Mouse (Mus musculus): ENCODE results near the gene Ncf2. TPM values are rescaled to one million over a fixed set of nuclear protein-coding genes. Genes with fewer than 3 reads are reported as not detected.

The Ncf2 gene
- polyA plus RNA-seq, 2 experiments, result 5.2 to 6.8 TPM

- DNase-seq (ENCODE audit: low spot score) (no peak), ATAC-seq (ENCODE audit: low FRiP score, low read depth) (no peak)
- Histone ChIP-seq H3K27me3 (ENCODE audit: control insufficient read depth, insufficient read depth, low read length) (no peaks in the 10 kb centered on the region), H3K9ac (ENCODE audit: low read depth, low read length, severe bottlenecking) (no peak overlapping the region), H3K36me3 (ENCODE audit: control insufficient read depth, insufficient read depth, low read length) (no peaks in the 10 kb centered on the region), H3K27ac (replicated peaks; ENCODE audit: low read depth, low read length) (no peak overlapping the region), H3K4me3 (replicated peaks; ENCODE audit: low read length) (no peak overlapping the region), H3K4me1 (ENCODE audit: control insufficient read depth, insufficient read depth, low read length) (no peaks in the 10 kb centered on the region), H3K4me2 (replicated peaks; ENCODE audit: low read depth, low read length, severe bottlenecking) (no peak overlapping the region), H3K9me3 (ENCODE audit: control insufficient read depth, low read length) (no peaks in the 10 kb centered on the region)
- 30% methylated on average over 8 of the region's 8 CpGs for WGBS
- no peak for TF ChIP-seq POLR2A (IDR thresholded peaks at IDR 0.05; ENCODE audit: borderline replicate concordance, extremely low read depth, insufficient read depth, insufficient read length)
Measured at GRCm38 (mm10) chr1:152809541-152810252, 9.7 kb downstream of the Ncf2 start.

GRCm38 (mm10) chr1:152810533-152811439 is 10.8 kb downstream of the Ncf2 start:
- H3K4me1 ChIP-seq (ENCODE audit: control insufficient read depth, insufficient read depth, low read length), result no peaks in the 10 kb centered on the region
- H3K9me3 ChIP-seq (ENCODE audit: control insufficient read depth, low read length), result no peaks in the 10 kb centered on the region
- H3K4me3 ChIP-seq (replicated peaks; ENCODE audit: low read length), result no peak overlapping the region
- no peaks in the 10 kb centered on the region for H3K27me3 ChIP-seq (ENCODE audit: control insufficient read depth, insufficient read depth, low read length)
- H3K4me2 ChIP-seq (replicated peaks; ENCODE audit: low read depth, low read length, severe bottlenecking), result no peak overlapping the region
- TF ChIP-seq POLR2A (IDR thresholded peaks at IDR 0.05; ENCODE audit: borderline replicate concordance, extremely low read depth, insufficient read depth, insufficient read length), result no peak
- H3K9ac ChIP-seq (ENCODE audit: low read depth, low read length, severe bottlenecking), result no peak overlapping the region
- no peak overlapping the region for H3K27ac ChIP-seq (replicated peaks; ENCODE audit: low read depth, low read length)
- 70% methylated on average over 13 of the region's 13 CpGs for WGBS
- DNase-seq (ENCODE audit: low spot score) (no peak), ATAC-seq (ENCODE audit: low FRiP score, low read depth) (no peak)
- H3K36me3 ChIP-seq (ENCODE audit: control insufficient read depth, insufficient read depth, low read length), result no peaks in the 10 kb centered on the region

- H3K27me3 ChIP-seq (ENCODE audit: control insufficient read depth, insufficient read depth, low read length), result no peaks in the 10 kb centered on the region
- DNase-seq (ENCODE audit: low spot score), result peak; percentile 23
- H3K4me2 ChIP-seq (replicated peaks; ENCODE audit: low read depth, low read length, severe bottlenecking), result no peak overlapping the region
- no peak for TF ChIP-seq POLR2A (IDR thresholded peaks at IDR 0.05; ENCODE audit: borderline replicate concordance, extremely low read depth, insufficient read depth, insufficient read length)
- peak; percentile 44; the same call in 1 of the 2 replicates for ATAC-seq (ENCODE audit: low FRiP score, low read depth)
- no peak overlapping the region for H3K27ac ChIP-seq (replicated peaks; ENCODE audit: low read depth, low read length)
- H3K9me3 ChIP-seq (ENCODE audit: control insufficient read depth, low read length), result no peaks in the 10 kb centered on the region
- H3K4me3 ChIP-seq (replicated peaks; ENCODE audit: low read length), result no peak overlapping the region
- no peak overlapping the region for H3K9ac ChIP-seq (ENCODE audit: low read depth, low read length, severe bottlenecking)
- H3K4me1 ChIP-seq (ENCODE audit: control insufficient read depth, insufficient read depth, low read length), result no peaks in the 10 kb centered on the region
- no peaks in the 10 kb centered on the region for H3K36me3 ChIP-seq (ENCODE audit: control insufficient read depth, insufficient read depth, low read length)
- WGBS, result 29% methylated on average over 6 of the region's 7 CpGs
Measured at GRCm38 (mm10) chr1:152815265-152815701, 15.3 kb downstream of the Ncf2 start.

DNA sequence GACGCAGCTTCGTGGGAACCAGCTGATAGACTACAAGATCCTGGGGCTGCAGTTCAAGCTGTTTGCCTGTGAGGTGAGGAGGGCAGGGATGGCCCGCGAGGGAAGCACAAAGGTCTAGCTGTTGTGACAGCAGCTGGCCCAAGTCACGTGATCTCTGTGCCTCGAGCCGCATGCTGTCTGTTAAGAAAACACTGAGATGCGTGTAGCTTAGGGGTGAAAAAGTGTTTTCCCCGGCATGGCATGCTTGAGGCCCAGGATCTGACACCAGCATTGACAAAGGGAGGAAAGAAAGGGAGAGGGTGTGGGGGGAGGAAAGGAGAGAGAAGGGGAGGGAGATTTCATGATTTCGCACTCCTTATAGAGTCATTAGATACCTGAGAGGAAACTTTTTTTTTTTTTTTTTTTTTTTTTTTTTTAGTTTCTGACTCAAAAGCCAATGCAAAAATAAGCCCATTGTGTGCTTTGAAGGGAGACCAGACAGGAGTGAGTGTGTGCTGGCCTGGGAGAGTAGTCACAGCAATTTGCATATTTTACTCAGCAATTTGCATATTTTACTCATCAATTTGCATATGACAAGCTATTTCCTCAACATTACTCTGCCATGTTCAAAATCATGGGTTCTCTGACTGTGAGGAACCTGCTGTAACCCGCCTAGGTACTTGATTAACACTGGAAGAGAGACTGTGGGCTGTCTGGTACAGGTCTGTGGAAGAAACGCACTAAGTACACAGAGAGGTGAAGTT is 17.2 kb downstream of the Ncf2 start:
- Histone ChIP-seq H3K27ac (replicated peaks; ENCODE audit: low read depth, low read length) (no peak overlapping the region), H3K4me2 (replicated peaks; ENCODE audit: low read depth, low read length, severe bottlenecking) (no peak overlapping the region), H3K4me1 (ENCODE audit: control insufficient read depth, insufficient read depth, low read length) (no peaks in the 10 kb centered on the region), H3K9me3 (ENCODE audit: control insufficient read depth, low read length) (no peaks in the 10 kb centered on the region), H3K4me3 (replicated peaks; ENCODE audit: low read length) (no peak overlapping the region), H3K27me3 (ENCODE audit: control insufficient read depth, insufficient read depth, low read length) (no peaks in the 10 kb centered on the region), H3K9ac (ENCODE audit: low read depth, low read length, severe bottlenecking) (no peak overlapping the region), H3K36me3 (ENCODE audit: control insufficient read depth, insufficient read depth, low read length) (no peaks in the 10 kb centered on the region)
- WGBS, result 34% methylated on average over 12 of the region's 12 CpGs
- DNase-seq (ENCODE audit: low spot score), result no peak
- no peak for ATAC-seq (ENCODE audit: low FRiP score, low read depth)
- no peak for TF ChIP-seq POLR2A (IDR thresholded peaks at IDR 0.05; ENCODE audit: borderline replicate concordance, extremely low read depth, insufficient read depth, insufficient read length)

GRCm38 (mm10) chr1:152817794-152818193 is 17.8 kb downstream of the Ncf2 start:
- Histone ChIP-seq H3K4me1 (ENCODE audit: control insufficient read depth, insufficient read depth, low read length) (no peaks in the 10 kb centered on the region), H3K9me3 (ENCODE audit: control insufficient read depth, low read length) (no peaks in the 10 kb centered on the region), H3K27ac (replicated peaks; ENCODE audit: low read depth, low read length) (no peak overlapping the region), H3K27me3 (ENCODE audit: control insufficient read depth, insufficient read depth, low read length) (no peaks in the 10 kb centered on the region), H3K36me3 (ENCODE audit: control insufficient read depth, insufficient read depth, low read length) (no peaks in the 10 kb centered on the region), H3K9ac (ENCODE audit: low read depth, low read length, severe bottlenecking) (no peak overlapping the region), H3K4me2 (replicated peaks; ENCODE audit: low read depth, low read length, severe bottlenecking) (no peak overlapping the region), H3K4me3 (replicated peaks; ENCODE audit: low read length) (no peak overlapping the region)
- no peak for TF ChIP-seq POLR2A (IDR thresholded peaks at IDR 0.05; ENCODE audit: borderline replicate concordance, extremely low read depth, insufficient read depth, insufficient read length)
- DNase-seq (ENCODE audit: low spot score) (no peak), ATAC-seq (ENCODE audit: low FRiP score, low read depth) (no peak)
- 55% methylated on average over 10 of the region's 10 CpGs for WGBS

Measured in limb, embryonic 14.5 days (tissue).